Mouse (Mus musculus): ENCODE data around the gene Dclk1.

GRCm38 (mm10) chr3:55440342-55440741, 198.2 kb downstream of the Dclk1 start:
- TF ChIP-seq CTCF (IDR thresholded peaks at IDR 0.05; ENCODE audit: control insufficient read depth, insufficient read depth, insufficient read length) (no peak), MYOD1 (IDR thresholded peaks at IDR 0.05; ENCODE audit: control insufficient read depth, insufficient read length, low read depth) (no peak), FOSL1 (IDR thresholded peaks at IDR 0.05; ENCODE audit: insufficient read depth, low read length, poor library complexity, severe bottlenecking) (no peak), USF1 (IDR thresholded peaks at IDR 0.05; ENCODE audit: low read depth) (no peak), MYOG (IDR thresholded peaks at IDR 0.05; ENCODE audit: control insufficient read depth, extremely low read depth, insufficient read length) (no peak), MAX (IDR thresholded peaks at IDR 0.05) (no peak)
